Mouse (Mus musculus) macrophage (primary cell): ENCODE results near the gene Cacna1d. TPM values are rescaled to one million over a fixed set of nuclear protein-coding genes. Genes with fewer than 3 reads are reported as not detected.

Experiments
- H3K27ac ChIP-seq: fragments of 350-480 bp; formaldehyde crosslinking; 2 replicates; pipeline ENCODE4 v1.9.0; 2021
- H3K36me3 ChIP-seq: fragments of 350-480 bp; formaldehyde crosslinking; 2 replicates; pipeline ENCODE4 v1.9.0; 2021; ENCODE audit errors: inconsistent target
- H3K4me3 ChIP-seq: fragments of 350-480 bp; formaldehyde crosslinking; 2 replicates; pipeline ENCODE4 v1.9.0; 2021; ENCODE audit errors: inconsistent target
- H3K79me2 ChIP-seq: fragments of 350-480 bp; formaldehyde crosslinking; 2 replicates; pipeline ENCODE4 v1.9.0; 2021; ENCODE audit errors: inconsistent target
- WGBS: methylation state at CpG from one replicate; pipeline ENCODE4 v1.1.7; 2026; ENCODE audit warnings: inconsistent platforms; ENCODE audit not compliant: missing documents; 5-methylcytosine and 5-hydroxymethylcytosine counted together
- polyA plus RNA-seq: library from polyadenylated mRNA; stranded (reverse); fragments of 250-400 nt; gene quantifications from 3 replicates; pipeline ENCODE4 v1.2.4, GENCODE M21; 2018; ENCODE audit warnings: inconsistent platforms

Gene Cacna1d
- polyA plus RNA-seq, 1 experiment from 2014 or later: 2.5 TPM

GRCm38 (mm10) chr14:30066752-30067151 is 424.5 kb downstream of the Cacna1d start:
- 89% methylated on average over 12 of the region's 12 CpGs for WGBS
- no peak overlapping the region for H3K4me3 ChIP-seq
- no peaks in the 10 kb centered on the region for H3K36me3 ChIP-seq
- no peaks in the 10 kb centered on the region for H3K79me2 ChIP-seq
- H3K27ac ChIP-seq: no peak overlapping the region

- Histone ChIP-seq H3K27ac (no peak overlapping the region), H3K36me3 (no peaks in the 10 kb centered on the region), H3K79me2 (no peaks in the 10 kb centered on the region), H3K4me3 (no peak overlapping the region)
- WGBS: 40% methylated on average over 2 of the region's 2 CpGs
Measured at GRCm38 (mm10) chr14:30064864-30065263, 426.4 kb downstream of the Cacna1d start.

DNA sequence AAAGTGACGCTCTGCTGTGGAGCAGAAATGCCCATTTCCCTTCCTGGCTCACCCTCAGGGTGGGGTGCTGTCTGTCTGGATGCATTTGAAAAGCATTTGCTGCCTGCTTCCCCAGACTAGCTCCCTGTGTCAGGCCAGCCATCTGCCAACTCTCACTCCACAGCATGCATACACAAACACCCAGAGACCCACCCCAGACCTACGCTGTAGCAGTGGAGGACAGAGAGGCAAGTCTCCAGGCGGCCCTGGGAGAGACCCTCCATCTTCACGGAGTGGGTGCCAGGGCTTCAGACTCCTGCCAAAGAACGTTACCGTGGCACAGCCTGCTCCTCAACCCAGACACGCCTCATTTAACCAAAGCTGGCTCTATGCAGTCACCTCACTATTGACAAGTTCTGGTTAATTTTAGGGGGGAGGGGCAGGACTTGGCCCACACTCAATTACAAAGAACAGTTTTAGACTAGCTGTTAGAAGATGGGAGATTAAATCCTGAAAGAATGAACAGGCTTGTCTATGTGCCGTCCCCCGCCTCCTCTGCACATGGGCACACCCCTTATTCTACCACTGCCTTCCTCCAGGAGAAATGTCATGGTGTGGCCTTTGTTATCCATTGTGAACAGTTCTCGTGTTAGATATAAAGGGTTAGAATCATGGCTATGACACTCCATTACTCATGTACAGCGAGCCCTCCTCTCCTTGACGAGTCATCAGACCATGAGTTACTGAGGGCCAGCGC is 435.1 kb downstream of the Cacna1d start:
- no peak overlapping the region for H3K27ac ChIP-seq
- H3K4me3 ChIP-seq: no peak overlapping the region
- no peaks in the 10 kb centered on the region for H3K79me2 ChIP-seq
- no peaks in the 10 kb centered on the region for H3K36me3 ChIP-seq
- 87% methylated on average over 13 of the region's 13 CpGs for WGBS

- 52% methylated on average over 7 of the region's 7 CpGs for WGBS
Measured at GRCm38 (mm10) chr14:30054922-30055321, 436.3 kb downstream of the Cacna1d start.

DNA sequence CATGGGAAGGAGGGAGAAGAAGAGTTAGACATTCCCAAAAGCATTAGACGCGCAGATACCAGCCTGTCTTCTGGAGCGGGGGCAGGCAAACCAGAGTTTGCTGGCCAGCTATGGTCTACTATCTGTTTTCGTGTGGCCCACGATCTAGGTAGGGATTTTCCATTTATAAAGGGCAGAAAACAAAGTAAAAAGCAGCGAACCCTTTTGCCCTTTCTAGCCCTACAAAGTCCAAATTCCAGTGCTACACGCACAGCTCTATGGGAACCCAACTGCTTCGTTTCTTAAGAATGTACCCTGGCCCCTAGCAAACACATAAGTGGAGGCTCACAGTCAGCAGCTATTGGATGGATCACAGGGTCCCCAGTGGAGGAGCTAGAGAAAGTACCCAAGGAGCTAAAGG is 441.0 kb downstream of the Cacna1d start:
- no peaks in the 10 kb centered on the region for H3K36me3 ChIP-seq
- no peaks in the 10 kb centered on the region for H3K79me2 ChIP-seq
- H3K27ac ChIP-seq: no peak overlapping the region
- H3K4me3 ChIP-seq: no peak overlapping the region
- 97% methylated on average over 8 of the region's 8 CpGs for WGBS

More at GRCm38 (mm10) chr14:30054922-30055321, 436.3 kb downstream of the Cacna1d start:
- H3K27ac ChIP-seq: no peak overlapping the region
- no peak overlapping the region for H3K4me3 ChIP-seq
- H3K36me3 ChIP-seq: no peaks in the 10 kb centered on the region
- H3K79me2 ChIP-seq: no peaks in the 10 kb centered on the region

- Histone ChIP-seq H3K27ac (no peak overlapping the region), H3K36me3 (no peaks in the 10 kb centered on the region), H3K4me3 (no peak overlapping the region), H3K79me2 (no peaks in the 10 kb centered on the region)
- 92% methylated on average over 3 of the region's 3 CpGs for WGBS
Measured at GRCm38 (mm10) chr14:30048049-30048448, 443.2 kb downstream of the Cacna1d start.

DNA sequence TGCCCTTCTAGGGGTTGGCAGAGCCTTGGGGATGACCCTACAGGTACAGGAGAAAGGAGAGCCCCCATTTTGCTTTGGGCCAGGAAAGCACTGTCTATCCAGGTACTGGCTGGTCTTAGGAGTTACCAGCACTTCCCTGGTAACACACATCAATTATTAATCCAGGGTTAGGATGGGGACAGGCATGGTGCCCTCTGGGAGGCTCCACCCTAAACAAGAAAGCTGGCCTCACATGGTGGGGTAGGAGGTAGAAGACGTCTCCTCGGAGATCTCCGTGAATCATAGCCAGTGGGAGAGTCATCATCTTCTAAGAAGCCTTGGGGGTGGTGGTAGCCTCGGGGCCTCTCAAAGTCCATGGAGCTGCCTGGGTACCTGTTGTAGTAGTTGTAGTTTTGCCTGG is 444.3 kb downstream of the Cacna1d start:
- Histone ChIP-seq H3K4me3 (no peak overlapping the region), H3K79me2 (no peaks in the 10 kb centered on the region), H3K36me3 (no peaks in the 10 kb centered on the region), H3K27ac (no peak overlapping the region)
- WGBS: 90% methylated on average over 2 of the region's 4 CpGs

DNA sequence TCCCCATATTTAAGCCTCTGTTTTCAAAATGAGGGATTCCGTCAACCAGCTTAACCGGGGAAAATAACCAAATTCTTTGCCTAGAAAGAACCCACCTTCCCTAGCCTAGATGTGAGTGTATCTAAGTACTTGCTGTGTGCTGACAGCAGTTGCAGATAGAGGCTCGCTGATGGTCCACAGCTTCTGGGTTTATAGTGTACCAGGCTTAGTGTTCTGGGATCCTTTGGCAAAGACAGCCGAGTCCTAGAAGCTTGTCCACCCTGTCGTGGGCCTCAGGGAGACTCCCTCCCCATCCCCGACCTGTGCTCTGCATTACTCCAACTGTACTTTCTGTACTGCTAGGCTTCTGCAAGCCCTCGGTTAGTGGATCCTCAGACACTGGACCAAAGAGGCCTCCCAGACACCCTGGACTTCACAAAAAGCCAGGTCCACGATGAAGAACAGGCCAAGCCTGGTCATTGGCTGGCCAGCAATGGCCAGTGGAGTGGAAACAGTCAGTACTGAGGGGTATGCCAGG is 445.5 kb downstream of the Cacna1d start:
- Histone ChIP-seq H3K27ac (no peak overlapping the region), H3K4me3 (no peak overlapping the region), H3K79me2 (no peaks in the 10 kb centered on the region), H3K36me3 (no peaks in the 10 kb centered on the region)
- WGBS: 95% methylated on average over 8 of the region's 8 CpGs

- Histone ChIP-seq H3K36me3 (no peaks in the 10 kb centered on the region), H3K79me2 (no peaks in the 10 kb centered on the region), H3K27ac (no peak overlapping the region), H3K4me3 (no peak overlapping the region)
- 98% methylated on average over 10 of the region's 10 CpGs for WGBS
Measured at GRCm38 (mm10) chr14:30045239-30045638, 446.0 kb downstream of the Cacna1d start.

DNA sequence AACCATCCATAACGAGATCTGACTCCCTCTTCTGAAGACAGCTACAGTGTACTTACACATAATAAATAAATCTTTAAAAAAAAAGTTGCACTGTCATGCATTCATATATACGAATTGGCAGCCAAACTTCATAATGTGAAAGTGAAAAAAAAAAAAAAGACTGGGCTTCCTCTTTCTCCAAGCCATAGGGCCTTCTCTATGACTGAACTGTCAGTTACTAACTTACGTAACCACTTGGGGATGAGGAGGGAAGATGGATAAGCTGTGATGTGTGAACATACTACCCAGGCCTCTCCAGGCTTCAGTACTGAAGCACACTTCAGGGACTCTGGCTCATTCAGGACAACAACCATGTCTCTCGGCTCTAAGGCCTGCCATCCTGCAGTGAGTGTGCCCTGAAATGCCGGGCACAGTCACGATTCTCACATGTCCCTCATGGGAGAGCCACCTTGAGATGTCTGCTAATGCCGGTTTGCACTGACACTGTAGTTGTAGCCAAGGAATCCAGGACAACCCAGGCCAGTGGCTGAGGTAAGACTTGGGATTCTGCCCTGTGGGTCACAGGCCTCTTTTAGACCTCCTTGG is 447.8 kb downstream of the Cacna1d start:
- H3K36me3 ChIP-seq: no peaks in the 10 kb centered on the region
- no peak overlapping the region for H3K27ac ChIP-seq
- WGBS: 50% methylated on average over 6 of the region's 7 CpGs
- no peaks in the 10 kb centered on the region for H3K79me2 ChIP-seq
- H3K4me3 ChIP-seq: no peak overlapping the region

DNA sequence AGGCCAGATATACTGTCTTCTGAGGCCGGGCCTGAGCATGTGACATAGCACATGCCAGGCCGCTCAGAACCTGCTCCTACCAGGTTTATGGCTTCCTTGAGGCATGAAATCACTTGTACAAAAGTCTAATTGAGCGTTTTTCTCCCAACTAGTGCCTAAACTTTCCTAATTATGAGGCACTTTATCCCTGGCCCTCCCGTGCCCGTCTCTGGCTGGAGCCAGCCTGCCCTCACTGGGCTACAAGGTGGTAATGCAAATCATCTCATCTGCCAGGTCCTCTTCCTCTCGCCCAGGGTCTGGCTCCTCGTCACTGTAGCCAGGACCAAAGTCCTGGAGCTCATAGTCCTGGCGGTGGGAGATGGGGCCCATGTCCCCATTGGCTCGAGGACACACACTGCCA is 449.4 kb downstream of the Cacna1d start:
- Histone ChIP-seq H3K4me3 (no peak overlapping the region), H3K36me3 (no peaks in the 10 kb centered on the region), H3K27ac (no peak overlapping the region), H3K79me2 (no peaks in the 10 kb centered on the region)
- WGBS: 94% methylated on average over 9 of the region's 9 CpGs

DNA sequence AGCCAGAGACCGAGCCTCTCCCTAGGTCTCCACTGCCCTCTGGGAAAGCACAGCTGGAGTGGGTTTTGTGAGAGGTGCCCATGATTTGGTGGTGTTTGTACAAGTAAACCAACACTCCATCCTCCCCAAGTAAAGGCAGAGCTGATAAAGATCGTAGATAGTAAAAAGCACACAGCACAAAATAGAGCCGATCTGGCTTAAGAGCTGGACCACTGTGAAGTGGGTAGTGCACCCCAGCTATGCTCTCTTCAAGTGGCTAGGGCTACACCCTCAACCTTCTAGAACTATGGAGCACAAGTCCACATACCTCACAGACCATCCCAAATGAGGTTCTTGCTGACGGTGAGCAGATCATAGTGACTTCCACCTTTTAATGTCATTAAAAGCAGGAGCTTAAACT is 451.8 kb downstream of the Cacna1d start:
- Histone ChIP-seq H3K4me3 (no peak overlapping the region), H3K36me3 (no peaks in the 10 kb centered on the region), H3K79me2 (no peaks in the 10 kb centered on the region), H3K27ac (no peak overlapping the region)
- 49% methylated on average over 4 of the region's 4 CpGs for WGBS

GRCm38 (mm10) chr14:30038431-30038830 is 452.8 kb downstream of the Cacna1d start:
- Histone ChIP-seq H3K27ac (no peak overlapping the region), H3K36me3 (no peaks in the 10 kb centered on the region), H3K79me2 (no peaks in the 10 kb centered on the region), H3K4me3 (no peak overlapping the region)
- WGBS: 96% methylated on average over 18 of the region's 18 CpGs

DNA sequence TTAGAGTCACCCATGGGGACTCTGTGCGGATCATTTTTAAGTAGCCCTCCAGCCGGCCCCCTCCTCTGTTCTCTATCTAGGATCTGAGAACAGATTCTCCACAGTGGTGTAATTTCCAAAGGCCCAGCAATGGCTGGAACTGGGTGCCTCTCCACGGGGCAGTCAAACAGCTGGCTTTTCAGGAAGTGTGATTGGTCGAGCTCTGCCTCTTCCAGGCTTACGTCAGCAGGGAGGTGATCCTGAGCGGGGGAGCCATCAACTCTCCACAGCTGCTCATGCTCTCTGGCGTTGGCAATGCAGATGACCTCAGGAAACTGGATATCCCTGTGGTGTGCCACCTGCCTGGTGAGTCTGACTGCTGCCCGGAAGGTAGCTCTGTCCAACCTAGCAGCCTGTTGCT is 457.9 kb downstream of the Cacna1d start:
- 58% methylated on average over 8 of the region's 8 CpGs for WGBS
- Histone ChIP-seq H3K27ac (no peak overlapping the region), H3K36me3 (no peaks in the 10 kb centered on the region), H3K4me3 (no peak overlapping the region), H3K79me2 (no peaks in the 10 kb centered on the region)

GRCm38 (mm10) chr14:30027378-30027777 is 463.9 kb downstream of the Cacna1d start:
- Histone ChIP-seq H3K79me2 (no peaks in the 10 kb centered on the region), H3K4me3 (no peak overlapping the region), H3K27ac (no peak overlapping the region), H3K36me3 (no peaks in the 10 kb centered on the region)
- 38% methylated on average over 2 of the region's 2 CpGs for WGBS
